Mouse (Mus musculus) liver (tissue): ENCODE results near the gene Chpf2.

Experiments
- DNase-seq: peaks from one replicate; pipeline ENCODE4 v3.0.0-alpha.2; 2020; ENCODE audit warnings: mixed read lengths

The Chpf2 gene

DNA sequence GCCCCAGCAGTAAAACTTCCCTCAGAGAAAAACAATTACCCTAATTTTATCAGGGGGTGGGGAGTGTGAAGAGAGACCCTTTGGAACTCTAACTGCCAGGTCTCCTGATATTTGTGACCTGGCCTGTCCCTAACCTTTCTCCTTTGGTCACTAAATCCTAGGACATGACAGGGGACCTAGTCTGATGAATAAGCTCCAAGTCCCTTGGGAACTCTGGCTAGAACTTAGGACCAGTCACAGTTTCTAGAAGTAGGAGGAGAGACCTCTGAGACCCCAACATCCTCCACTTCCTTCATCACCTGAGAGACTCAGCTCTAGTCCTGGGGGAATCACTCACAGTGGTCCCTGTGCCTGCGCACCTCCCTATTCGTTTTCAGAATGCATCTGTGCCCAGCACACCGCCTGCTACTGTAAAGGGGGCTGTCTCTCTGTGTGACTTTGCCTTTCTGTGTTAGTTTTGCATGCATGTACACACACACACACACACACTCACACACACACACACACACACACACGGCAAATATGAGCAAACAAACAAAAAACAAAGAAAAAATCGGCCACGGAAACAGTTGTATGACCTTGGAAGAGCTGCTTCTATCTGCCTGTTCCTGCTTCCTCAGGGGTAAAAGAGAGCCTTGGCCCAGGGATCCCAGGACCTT is 18.9 kb downstream of the Chpf2 start:
- no peak for DNase-seq

DNA sequence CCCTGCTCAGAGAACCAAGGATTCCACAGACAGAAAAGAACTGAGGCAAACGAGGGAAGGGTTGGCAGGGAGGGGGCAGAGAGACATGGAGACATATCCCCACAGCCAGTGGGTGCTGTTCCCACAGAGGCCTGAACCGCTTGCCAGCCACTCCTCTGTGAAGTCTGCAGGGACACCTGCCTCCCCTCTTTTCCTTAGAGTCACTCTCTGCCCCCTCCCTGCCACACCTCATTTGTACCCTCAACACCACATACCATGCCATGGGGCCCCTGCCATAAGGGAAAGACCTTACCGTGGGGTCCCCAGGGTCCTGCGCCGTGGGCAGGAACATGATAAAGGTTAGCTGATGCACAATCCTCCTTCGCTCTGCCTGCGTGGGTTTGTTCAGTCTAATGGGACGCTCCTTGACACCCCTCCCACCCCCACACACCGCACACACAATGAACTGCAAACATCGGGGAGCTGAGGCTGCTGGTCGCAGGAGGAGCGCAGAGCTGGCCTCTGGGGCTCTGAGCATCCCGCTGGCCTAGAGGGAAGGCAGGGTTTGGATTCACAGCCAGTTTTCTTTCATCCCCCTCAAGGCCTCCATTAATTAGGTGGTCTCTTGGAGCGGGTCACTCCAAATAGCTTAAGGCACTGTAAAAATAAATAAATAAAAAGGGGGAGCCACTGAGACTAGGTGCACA is 19.6 kb downstream of the Chpf2 start:
- DNase-seq, result no peak

DNA sequence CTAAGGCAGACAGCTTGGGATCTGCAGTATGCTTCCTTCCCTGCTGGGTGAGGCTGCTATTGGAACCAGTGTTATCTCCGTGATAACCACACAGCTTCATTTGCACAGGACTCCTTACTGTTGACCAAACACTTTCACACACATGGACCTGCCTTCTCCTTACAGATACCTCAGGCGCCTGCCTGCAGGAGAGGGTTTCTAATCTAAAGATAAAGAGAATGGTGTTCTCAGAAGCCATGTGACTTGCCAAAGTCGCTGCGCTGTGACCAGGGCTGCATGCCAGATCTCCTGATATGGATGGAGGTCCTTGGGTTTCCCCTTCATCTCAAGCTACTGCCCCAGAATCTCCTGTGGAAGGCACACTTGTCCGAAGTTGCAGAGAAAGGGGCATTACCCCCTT is 22.8 kb downstream of the Chpf2 start:
- DNase-seq, result no peak

- no peak for DNase-seq
Measured at GRCm38 (mm10) chr5:24611366-24612301, 25.1 kb downstream of the Chpf2 start.

DNA sequence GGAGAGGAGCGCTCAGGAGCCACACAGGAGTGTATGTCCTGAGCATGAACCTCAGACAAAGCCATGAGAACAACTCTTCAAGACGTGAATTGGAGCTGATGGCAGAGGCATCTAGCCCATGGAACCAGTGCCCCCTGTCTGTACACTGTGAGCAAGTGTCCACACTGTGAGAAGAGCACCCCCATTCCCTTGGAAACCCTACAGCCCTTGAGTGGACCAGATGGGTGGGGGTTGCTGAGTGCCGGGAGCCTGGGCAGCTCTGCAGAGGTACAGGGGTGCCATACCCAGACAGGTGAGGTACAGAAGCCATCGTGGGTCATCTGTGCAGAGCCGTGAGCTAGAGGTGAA is 25.7 kb downstream of the Chpf2 start:
- DNase-seq, result no peak

DNA sequence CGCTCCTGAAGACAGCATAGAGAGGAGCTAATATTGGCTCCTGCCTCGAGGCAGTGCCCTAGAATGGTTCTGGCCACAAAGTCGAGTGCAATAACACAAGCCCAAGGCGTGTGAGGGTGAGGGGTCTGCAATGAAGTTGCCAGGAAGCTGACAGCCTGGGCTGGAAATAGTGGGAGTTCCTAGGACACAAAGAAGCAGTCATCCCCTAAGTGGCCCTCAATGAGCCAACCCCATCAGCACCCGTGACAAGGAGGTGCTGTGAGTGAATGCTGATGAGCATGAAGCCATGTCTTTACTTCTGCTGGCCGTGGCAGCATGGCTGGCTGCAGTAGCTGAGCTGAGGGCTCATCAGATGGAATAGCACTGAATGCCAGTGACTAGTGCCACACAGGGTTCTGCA is 28.6 kb downstream of the Chpf2 start:
- DNase-seq, result no peak

DNA sequence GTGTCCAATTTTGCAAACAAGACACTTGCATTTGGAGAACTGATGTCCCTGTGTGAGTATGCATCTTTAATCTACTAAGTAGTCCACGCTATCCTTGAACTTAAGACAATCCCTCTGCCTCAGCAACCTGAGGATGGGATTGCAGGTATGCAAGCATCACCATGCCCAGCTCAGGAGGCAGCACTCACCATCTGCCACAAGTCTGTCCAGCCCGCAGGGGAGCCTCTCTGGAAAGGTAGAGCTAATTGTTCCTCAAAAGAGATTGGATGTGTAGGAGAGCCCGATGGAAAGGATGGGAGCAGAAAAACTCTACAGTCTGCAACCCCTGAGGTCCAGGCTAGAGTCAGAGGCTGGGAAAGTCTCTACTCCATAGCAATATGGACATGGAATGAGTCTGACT is 32.4 kb downstream of the Chpf2 start:
- no peak for DNase-seq

DNA sequence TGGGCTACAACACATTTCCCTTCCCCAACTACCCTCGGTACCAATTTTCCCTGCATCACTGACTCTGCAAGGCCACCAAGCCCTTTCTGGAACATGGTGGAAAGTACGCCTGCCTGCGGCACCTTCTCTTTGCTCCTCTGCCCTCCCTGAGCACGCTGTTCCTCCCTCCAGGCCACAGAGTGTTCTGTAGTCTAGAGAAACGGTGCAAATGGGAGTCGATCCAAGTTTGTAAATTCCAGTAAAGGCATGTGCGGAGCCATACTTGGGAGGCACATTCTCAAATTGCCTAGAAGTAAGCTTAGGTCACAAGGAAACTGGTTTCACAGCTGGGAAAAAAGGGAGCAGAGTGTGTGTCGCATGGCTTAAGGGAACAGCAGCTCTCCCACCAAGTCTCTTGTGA is 33.6 kb downstream of the Chpf2 start:
- no peak for DNase-seq

GRCm38 (mm10) chr5:24620626-24621025 is 34.1 kb downstream of the Chpf2 start:
- no peak for DNase-seq

- no peak for DNase-seq
Measured at GRCm38 (mm10) chr5:24622386-24623040, 36.0 kb downstream of the Chpf2 start.

DNA sequence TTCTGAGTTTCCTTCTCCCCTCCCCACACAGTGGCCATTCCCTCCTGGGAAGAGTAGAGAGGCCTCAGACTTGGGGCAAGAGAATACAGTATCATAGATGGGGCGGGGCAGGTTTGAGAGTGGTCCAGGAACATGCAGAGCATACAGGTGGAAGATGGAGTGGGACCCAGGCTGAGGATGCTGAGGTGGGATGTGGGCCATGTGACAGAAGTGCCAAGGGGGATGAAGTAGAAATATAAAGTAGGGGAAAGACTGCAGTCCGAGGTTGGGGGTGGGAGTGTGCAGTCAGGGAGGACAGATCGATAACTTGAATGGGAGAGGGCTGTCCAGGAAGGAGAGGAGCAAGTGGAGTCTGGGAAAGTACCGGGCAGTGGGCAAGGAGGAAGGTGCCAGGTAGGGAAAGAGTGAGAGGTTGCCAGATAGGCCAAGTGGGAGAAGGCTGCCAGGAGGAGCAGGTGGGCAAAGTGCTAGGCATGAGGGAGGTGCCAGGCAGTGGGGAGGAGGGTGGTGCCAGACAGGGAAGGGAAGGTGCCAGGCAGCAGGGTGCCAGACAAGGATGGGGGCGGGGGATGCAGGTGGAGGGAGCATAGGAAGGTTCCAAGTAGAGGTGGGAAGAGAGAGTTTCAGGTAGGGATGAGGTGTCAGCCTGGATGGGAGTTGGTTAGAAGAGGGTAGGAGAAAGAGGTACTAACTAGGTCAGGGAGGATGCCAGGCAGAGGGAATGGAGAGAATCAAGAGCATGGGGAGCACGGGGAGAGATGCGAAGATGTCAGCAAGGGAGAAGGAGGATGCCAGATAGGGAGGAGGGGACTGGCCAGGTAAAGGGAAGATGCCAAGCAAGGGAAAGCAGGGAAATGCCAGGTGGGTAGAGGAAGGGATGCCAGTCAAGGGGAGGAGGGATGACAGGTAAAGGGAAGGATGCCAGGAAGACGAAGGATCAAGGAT is 36.8 kb downstream of the Chpf2 start:
- DNase-seq, result no peak

DNA sequence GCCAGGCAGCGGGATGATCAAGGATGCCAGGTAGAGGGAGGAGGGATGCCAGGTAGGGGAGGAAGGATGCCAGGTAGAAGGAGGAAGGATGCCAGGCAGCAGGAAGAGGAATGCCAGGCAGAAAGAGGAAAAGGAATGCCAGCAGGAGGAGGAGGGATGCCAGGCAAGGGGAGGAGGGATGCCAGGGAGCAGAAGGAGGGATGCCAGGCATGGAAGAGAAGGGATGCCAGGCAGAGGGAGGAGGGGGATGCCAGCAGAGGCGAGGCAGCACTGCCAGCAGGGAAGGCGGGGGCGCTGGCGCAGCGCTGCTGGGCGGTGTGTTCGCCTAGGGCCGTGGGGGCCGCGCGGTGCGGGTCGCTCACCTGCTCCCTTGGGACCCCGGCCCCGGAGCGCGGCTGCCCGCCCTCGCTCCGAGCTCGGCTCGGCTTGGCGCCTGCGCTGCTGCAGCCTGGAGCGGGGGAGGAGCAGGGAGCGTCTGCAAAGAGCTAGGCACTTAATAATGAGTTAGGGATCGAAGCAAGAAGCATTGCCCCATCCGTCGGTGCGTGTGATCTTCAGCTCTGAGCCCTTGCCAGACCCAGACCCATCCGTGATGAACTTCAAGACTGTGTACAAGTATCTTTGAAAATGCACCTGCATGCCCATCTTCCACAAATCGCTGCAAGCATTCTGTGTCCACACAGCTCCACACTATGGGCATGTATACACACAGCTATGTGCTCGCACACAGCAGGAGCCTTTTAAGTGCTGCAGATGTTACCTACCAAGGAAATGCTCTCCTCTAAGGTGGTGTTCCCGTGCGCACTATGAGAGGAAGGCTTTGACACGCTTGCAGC is 37.7 kb downstream of the Chpf2 start, which contains the start of gene Smarcd3:
Gene Smarcd3, minus strand, starts transcription at position 426 of the 836 bp plus-strand sequence.
- peak; percentile 32 for DNase-seq

DNA sequence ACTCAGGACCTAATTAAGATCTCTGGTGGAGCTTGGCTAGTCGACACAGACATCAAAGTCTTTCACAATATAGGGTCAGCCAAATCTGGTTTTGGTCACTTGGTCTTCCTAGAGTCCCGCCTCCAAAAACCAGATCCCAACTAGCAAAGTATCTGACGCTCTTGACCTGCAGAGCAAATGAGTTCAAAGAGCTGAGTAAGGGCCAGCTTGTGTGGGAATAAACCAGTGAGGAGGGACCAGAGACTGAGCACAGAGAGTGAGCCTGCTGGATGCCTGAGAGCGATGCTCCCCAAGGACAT is 38.2 kb downstream of the Chpf2 start:
- DNase-seq, result no peak

DNA sequence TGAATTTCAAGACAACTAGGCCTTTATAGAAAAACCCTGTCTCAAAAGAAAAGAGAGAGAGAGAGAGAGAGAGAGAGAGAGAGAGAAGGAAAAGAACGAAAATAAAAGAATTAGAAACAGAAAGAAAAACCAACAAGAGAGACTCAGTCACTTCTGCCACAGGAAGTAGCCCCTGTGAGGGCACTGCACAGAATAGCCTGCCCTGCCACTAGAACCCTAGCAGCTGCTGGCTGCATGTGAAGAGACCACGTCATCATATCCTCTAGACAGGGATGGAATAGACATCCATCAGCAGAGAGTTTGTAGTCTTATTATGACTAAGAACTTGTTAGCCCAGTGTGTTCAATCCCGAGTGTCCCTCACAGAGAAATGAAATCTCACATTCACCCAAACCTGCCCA is 43.2 kb downstream of the Chpf2 start:
- DNase-seq, result no peak

DNA sequence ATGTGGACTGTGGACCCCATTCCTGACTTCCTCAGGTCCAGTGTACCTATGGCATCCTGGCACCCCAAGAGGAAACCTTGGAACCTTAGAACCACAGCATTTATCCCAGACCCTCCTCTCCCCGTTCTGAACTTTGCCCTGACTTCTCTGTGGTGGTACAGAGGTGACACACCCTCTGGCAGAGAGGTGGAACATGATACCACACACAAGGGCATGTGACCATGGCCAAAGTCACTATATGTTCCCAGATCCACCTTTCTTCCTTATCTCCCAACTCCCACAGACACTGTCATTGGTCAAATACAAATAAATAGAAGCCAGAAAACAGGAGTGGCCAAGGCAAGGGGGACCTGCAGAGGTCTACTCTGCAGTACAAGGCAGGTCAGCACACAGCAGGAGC is 48.6 kb downstream of the Chpf2 start:
- no peak for DNase-seq

GRCm38 (mm10) chr5:24635526-24636141 is 49.1 kb downstream of the Chpf2 start:
- no peak for DNase-seq

- no peak for DNase-seq
Measured at GRCm38 (mm10) chr5:24636987-24637386, 50.4 kb downstream of the Chpf2 start.

DNA sequence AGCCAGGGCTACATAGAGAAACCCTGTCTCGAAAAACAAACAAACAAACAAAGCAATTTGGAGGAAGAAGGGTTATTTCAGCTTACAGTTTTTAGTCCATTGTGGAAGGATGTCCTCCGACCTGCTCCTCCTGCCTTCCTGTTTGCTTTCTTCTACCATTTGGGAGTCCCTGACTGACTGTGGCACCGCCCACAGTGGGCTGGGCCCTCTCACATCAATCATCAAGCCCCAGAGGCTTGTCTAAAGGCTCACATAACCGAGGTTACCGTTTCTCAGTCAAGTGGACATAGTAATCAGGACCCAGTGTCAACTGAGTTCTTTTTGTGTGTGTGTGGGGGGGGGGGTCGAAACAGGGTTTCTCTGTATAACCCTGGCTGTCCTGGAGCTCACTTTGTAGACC is 51.6 kb downstream of the Chpf2 start:
- no peak for DNase-seq

GRCm38 (mm10) chr5:24639081-24639480 is 52.5 kb downstream of the Chpf2 start:
- no peak for DNase-seq
